Mouse (Mus musculus): ENCODE results near the gene Abhd6.

Gene Abhd6

GRCm38 (mm10) chr14:8030535-8030934, 27.8 kb downstream of the Abhd6 start:
- DNase-seq (ENCODE audit: low spot score in 2 of 2): no peak

- DNase-seq (ENCODE audit: low spot score in 2 of 2): peak in 1 of 2 experiments; percentile 25
These were observed 29.6 kb downstream of the Abhd6 start for GRCm38 (mm10) chr14:8032087-8032944.

GRCm38 (mm10) chr14:8034561-8034960, 31.9 kb downstream of the Abhd6 start:
- no peak for DNase-seq (ENCODE audit: low spot score in 2 of 2)

- DNase-seq (ENCODE audit: low spot score in 2 of 2): no peak
These were observed 33.2 kb downstream of the Abhd6 start for GRCm38 (mm10) chr14:8035951-8036350.

GRCm38 (mm10) chr14:8036406-8036805, 33.7 kb downstream of the Abhd6 start:
- no peak for DNase-seq (ENCODE audit: low spot score in 2 of 2)

- DNase-seq (ENCODE audit: low spot score in 2 of 2): no peak
These were observed 35.4 kb downstream of the Abhd6 start for GRCm38 (mm10) chr14:8038150-8038549.

- DNase-seq (ENCODE audit: low spot score in 2 of 2): no peak
These were observed 36.2 kb downstream of the Abhd6 start for GRCm38 (mm10) chr14:8038791-8039448.

- DNase-seq (ENCODE audit: low spot score in 2 of 2): no peak
These were observed 37.5 kb downstream of the Abhd6 start for GRCm38 (mm10) chr14:8040179-8040578.

- no peak for DNase-seq (ENCODE audit: low spot score in 2 of 2)
These were observed 38.4 kb downstream of the Abhd6 start for GRCm38 (mm10) chr14:8040911-8041678.

- DNase-seq (ENCODE audit: low spot score in 2 of 2): no peak
These were observed 39.4 kb downstream of the Abhd6 start for GRCm38 (mm10) chr14:8042120-8042519.

GRCm38 (mm10) chr14:8042577-8042976, 39.9 kb downstream of the Abhd6 start:
- DNase-seq (ENCODE audit: low spot score in 2 of 2): no peak

GRCm38 (mm10) chr14:8044330-8044729, 41.6 kb downstream of the Abhd6 start:
- DNase-seq (ENCODE audit: low spot score in 2 of 2): no peak

- DNase-seq (ENCODE audit: low spot score in 2 of 2): no peak
These were observed 42.1 kb downstream of the Abhd6 start for GRCm38 (mm10) chr14:8044786-8045185.

GRCm38 (mm10) chr14:8045187-8045846, 42.6 kb downstream of the Abhd6 start:
- no peak for DNase-seq (ENCODE audit: low spot score in 2 of 2)

- DNase-seq (ENCODE audit: low spot score in 2 of 2): no peak
These were observed 44.1 kb downstream of the Abhd6 start for GRCm38 (mm10) chr14:8046839-8047238.

- no peak for DNase-seq (ENCODE audit: low spot score in 2 of 2)
These were observed 46.6 kb downstream of the Abhd6 start for GRCm38 (mm10) chr14:8049334-8049733.

- no peak for DNase-seq (ENCODE audit: low spot score in 2 of 2)
These were observed 49.2 kb downstream of the Abhd6 start for GRCm38 (mm10) chr14:8051869-8052268.

- no peak for DNase-seq (ENCODE audit: low spot score in 2 of 2)
These were observed 50.0 kb downstream of the Abhd6 start for GRCm38 (mm10) chr14:8052661-8053060.

GRCm38 (mm10) chr14:8054310-8055102, 51.8 kb downstream of the Abhd6 start:
- DNase-seq (ENCODE audit: low spot score in 2 of 2): no peak

GRCm38 (mm10) chr14:8056076-8056475, 53.4 kb downstream of the Abhd6 start:
- no peak for DNase-seq (ENCODE audit: low spot score in 2 of 2)

GRCm38 (mm10) chr14:8059938-8060337, 57.2 kb downstream of the Abhd6 start:
- DNase-seq (ENCODE audit: low spot score in 2 of 2): no peak

Data from frontal cortex, postnatal 14 days (tissue).